Mouse (Mus musculus): ENCODE data around the gene Col11a2. TPM values are rescaled to one million over a fixed set of nuclear protein-coding genes. Genes with fewer than 3 reads are reported as not detected.

Col11a2 gene
- polyA plus RNA-seq, 1 experiment from 2014 or later, result 1.6 TPM

DNA sequence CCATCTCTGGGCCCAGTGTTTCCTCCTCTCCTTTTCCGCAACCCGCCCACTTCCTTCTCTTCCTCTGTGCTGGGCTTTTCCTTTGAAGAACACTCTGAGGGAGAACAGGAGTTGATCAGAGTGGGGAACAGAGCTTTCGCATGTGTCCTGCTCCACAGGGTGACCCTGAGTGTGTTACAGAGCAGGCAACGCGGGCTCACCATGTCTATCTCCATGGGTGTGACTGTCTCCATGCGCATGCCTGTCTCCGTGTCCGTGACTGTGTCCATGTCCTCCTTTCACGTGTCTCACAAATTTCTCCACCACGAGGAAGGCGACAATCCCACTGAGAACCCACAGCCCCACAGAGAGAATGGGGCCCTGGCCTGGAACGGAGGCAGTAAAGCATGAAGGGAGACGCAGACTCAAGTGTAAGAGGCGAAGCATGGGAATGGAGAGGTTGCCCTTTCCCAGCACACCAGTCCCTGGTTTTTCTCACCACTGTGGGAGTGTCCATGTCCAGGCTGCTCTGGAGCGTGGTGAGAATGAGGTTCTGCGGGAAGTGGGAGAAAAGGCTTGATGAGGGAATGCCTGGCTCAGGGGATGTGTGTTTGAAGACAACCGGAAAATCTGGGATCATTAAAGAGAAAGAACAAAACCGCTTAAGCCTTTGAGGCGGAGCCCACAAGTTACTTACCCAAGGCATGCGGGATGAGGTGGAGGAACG, 9.2 kb upstream of the Col11a2 start:
- Histone ChIP-seq H3K79me2 (ENCODE audit: inconsistent target) (peaks cover 28% of the 10 kb centered on the region), H3K4me3 (ENCODE audit: inconsistent target) (peak overlapping the region; percentile 96), H3K36me3 (ENCODE audit: inconsistent target) (peaks cover 19% of the 10 kb centered on the region), H3K27ac (peak overlapping the region; percentile 92)
- 92% methylated on average over 21 of the region's 21 CpGs for WGBS (ENCODE audit: missing documents)

DNA sequence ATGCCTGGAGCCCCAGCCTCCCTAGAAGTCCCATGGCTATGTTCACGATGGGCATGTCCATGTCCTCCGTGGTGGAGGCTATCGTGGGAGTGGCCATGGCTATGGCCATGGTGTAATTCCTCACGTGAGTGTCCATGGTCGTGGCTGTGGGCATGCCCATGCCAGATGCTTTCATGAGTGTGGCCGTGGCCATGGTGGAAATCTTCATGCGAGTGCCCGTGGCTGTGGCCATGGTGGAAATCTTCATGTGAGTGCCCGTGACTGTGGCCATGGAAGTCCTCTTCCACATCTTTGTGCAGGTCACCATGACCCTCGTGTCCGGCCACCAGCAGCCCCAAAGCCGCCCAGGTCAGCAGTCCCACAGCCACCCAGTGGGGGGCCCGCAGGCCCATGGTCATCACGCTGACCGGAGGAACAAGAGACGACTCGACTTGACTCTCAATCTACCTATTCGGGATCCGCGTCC, 8.3 kb upstream of the Col11a2 start:
- WGBS (ENCODE audit: missing documents), result 3% methylated on average over 18 of the region's 20 CpGs
- H3K79me2 ChIP-seq (ENCODE audit: inconsistent target), result peaks cover 28% of the 10 kb centered on the region
- peaks cover 27% of the 10 kb centered on the region for H3K36me3 ChIP-seq (ENCODE audit: inconsistent target)
- peak overlapping the region; percentile 96 for H3K4me3 ChIP-seq (ENCODE audit: inconsistent target)
- H3K27ac ChIP-seq, result peak overlapping the region; percentile 92

DNA sequence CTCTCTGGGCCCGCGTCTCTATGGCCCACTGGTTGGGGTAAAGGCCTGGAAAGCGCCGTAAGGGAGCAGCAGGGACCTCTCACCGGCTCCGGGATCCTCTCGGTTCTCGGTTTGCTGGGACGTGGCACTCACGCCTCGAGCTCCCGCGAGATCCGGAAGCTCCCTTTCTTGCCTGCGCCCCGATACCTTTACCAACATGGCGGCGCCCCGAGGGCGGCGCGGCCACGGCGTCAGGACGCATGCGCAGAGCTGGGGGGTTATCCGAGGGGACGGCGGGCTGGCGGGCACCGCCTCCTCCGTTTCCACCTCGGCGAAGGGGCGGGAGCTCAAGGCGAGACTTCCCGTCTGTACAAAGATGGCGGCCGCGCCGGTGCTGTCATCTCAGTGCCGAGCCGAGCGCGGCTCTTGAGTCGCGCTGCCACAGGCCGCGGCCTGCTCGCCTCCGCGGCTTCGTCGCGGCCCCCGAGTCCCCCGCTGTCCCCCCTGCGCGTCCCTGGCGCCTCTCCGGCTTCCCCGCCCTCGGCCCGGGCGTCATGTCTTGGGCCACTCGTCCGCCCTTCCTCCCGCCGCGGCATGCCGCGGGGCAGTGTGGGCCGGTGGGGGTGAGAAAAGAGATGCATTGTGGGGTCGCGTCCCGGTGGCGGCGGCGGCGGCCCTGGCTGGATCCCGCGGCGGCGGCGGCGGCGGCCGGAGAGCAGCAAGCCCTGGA, 7.6 kb upstream of the Col11a2 start, which contains the start of the genes Slc39a7 and Rxrb:
Gene Slc39a7, minus strand, starts transcription at position 218 of the 709 bp plus-strand sequence.
Gene Rxrb, plus strand, starts transcription at position 348 of the 709 bp plus-strand sequence.
- peaks cover 34% of the 10 kb centered on the region for H3K36me3 ChIP-seq (ENCODE audit: inconsistent target)
- 1% methylated on average over 73 of the region's 88 CpGs for WGBS (ENCODE audit: missing documents)

DNA sequence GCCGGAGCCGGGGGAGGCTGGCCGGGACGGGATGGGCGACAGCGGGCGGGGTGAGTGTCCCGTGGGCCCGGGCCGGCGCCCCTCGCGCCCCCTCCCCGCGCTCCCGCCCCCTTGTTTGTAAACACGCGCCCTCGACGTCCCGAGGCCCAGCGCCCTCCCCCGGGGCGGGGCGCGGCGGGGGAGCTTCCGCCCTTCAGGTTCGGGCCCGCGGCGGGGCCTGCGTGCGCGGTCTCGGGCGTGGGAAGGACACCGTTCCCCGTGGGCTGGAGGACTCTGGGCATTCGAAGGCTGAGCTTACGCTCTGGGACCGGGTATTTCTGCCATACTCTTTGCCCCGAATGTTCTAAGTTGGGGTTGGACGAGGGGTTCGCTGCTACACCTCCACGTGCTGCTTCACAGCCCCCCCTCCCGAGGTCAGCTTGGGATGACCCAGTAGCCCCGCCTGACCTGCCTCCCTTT, 7.0 kb upstream of the Col11a2 start:
- Histone ChIP-seq H3K27ac (peak overlapping the region; percentile 63), H3K4me3 (ENCODE audit: inconsistent target) (peak overlapping the region; percentile 65), H3K79me2 (ENCODE audit: inconsistent target) (peaks cover 28% of the 10 kb centered on the region), H3K36me3 (ENCODE audit: inconsistent target) (peaks cover 40% of the 10 kb centered on the region)
- WGBS (ENCODE audit: missing documents), result under 1% methylated on average over 43 of the region's 48 CpGs

More for the DNA sequence above, 7.6 kb upstream of the Col11a2 start, which contains the start of the genes Slc39a7 and Rxrb:
- Histone ChIP-seq H3K27ac (peak within 1 kb of the TSS; percentile 92), H3K4me3 (ENCODE audit: inconsistent target) (peak within 1 kb of the TSS; percentile 96), H3K79me2 (ENCODE audit: inconsistent target) (peaks cover 28% of the 10 kb centered on the region)

DNA sequence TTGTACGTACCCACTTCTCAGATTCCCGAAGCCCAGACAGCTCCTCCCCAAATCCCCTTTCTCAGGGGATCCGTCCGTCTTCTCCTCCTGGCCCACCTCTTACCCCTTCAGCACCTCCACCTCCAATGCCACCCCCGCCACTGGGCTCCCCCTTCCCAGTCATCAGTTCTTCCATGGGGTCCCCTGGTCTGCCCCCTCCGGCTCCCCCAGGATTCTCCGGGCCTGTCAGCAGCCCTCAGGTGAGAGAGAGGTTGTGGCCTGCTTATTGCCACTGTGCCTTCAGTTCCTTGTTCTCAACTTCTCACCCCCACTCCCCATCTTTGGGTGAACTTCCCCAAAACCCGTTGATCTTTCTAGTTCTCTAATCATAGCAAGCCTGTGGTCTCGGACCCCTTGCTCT, 6.4 kb upstream of the Col11a2 start:
- peaks cover 28% of the 10 kb centered on the region for H3K79me2 ChIP-seq (ENCODE audit: inconsistent target)
- 5% methylated on average over 9 of the region's 9 CpGs for WGBS (ENCODE audit: missing documents)
- H3K36me3 ChIP-seq (ENCODE audit: inconsistent target), result peaks cover 46% of the 10 kb centered on the region
- H3K27ac ChIP-seq, result peak overlapping the region; percentile 63
- H3K4me3 ChIP-seq (ENCODE audit: inconsistent target), result peak overlapping the region; percentile 65

DNA sequence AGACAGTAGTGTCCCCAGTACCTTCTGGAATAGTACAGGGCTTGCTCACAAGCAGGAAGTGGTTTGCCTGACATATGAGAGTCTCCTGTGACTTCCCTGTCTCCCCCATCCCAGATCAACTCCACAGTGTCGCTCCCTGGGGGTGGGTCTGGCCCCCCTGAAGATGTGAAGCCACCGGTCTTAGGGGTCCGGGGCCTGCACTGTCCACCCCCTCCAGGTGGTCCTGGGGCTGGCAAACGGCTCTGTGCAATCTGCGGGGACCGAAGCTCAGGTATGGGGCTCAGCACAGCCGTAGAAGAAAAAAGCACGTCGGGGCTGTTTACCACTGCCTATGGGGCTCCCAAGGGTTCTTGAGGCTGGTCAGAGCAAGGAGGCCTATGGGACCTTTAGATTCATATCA, 5.8 kb upstream of the Col11a2 start:
- H3K4me3 ChIP-seq (ENCODE audit: inconsistent target), result peak overlapping the region; percentile 65; the same call in 1 of the 2 replicates
- H3K27ac ChIP-seq, result peak overlapping the region; percentile 63
- WGBS (ENCODE audit: missing documents), result 72% methylated on average over 9 of the region's 9 CpGs
- peaks cover 28% of the 10 kb centered on the region for H3K79me2 ChIP-seq (ENCODE audit: inconsistent target)
- H3K36me3 ChIP-seq (ENCODE audit: inconsistent target), result peaks cover 48% of the 10 kb centered on the region

DNA sequence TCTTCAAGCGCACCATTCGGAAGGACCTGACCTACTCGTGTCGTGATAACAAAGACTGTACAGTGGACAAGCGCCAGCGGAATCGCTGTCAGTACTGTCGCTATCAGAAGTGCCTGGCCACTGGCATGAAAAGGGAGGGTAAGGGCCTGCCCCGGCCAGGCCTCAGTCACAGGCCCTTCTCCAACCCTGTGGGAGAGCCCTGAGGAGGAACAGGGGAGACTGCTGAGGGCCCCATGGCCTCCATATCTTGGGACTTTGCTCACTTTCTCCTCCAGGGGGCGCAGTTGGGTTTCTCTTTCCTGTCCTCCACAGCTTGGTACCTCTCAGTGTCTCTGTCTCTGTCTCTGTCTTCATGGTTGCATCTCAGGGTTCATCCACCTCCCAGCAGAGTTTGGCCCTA, 5.2 kb upstream of the Col11a2 start:
- Histone ChIP-seq H3K36me3 (ENCODE audit: inconsistent target) (peaks cover 42% of the 10 kb centered on the region), H3K4me3 (ENCODE audit: inconsistent target) (no peak overlapping the region), H3K27ac (no peak overlapping the region), H3K79me2 (ENCODE audit: inconsistent target) (peaks cover 23% of the 10 kb centered on the region)
- 74% methylated on average over 10 of the region's 10 CpGs for WGBS (ENCODE audit: missing documents)

DNA sequence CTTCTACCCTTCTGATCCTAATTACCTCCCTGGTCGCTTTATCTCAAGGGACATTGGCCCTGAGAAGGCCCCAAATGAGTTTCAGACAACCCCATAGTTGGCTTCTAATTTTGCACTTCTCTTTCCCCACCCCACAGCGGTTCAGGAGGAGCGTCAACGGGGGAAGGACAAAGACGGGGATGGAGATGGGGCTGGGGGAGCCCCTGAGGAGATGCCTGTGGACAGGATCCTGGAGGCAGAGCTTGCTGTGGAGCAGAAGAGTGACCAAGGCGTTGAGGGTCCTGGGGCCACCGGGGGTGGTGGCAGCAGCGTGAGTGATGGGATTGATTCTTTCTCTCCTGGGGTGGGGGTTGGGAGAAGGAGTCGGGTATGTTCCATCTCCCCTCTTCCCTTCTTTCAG, 3.7 kb upstream of the Col11a2 start:
- no peak overlapping the region for H3K27ac ChIP-seq
- peaks cover 31% of the 10 kb centered on the region for H3K36me3 ChIP-seq (ENCODE audit: inconsistent target)
- peaks cover 8% of the 10 kb centered on the region for H3K79me2 ChIP-seq (ENCODE audit: inconsistent target)
- 96% methylated on average over 6 of the region's 9 CpGs for WGBS (ENCODE audit: missing documents)
- H3K4me3 ChIP-seq (ENCODE audit: inconsistent target), result no peak overlapping the region

DNA sequence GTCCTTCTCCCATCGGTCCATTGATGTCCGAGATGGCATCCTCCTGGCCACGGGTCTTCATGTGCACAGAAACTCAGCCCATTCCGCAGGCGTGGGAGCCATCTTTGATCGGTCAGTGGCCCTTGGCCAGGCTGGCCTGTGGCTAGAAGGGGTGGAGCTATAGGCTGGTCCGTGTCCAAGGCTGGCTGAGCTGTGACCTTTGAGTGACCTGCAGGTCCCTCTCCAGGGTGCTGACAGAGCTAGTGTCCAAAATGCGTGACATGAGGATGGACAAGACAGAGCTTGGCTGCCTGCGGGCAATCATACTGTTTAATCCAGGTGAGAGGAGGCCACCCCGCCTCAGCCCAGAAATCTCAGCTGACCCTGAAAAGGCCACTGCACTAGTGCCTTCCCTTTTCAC, 2.6 kb upstream of the Col11a2 start:
- 89% methylated on average over 9 of the region's 10 CpGs for WGBS (ENCODE audit: missing documents)
- H3K4me3 ChIP-seq (ENCODE audit: inconsistent target), result no peak overlapping the region
- peaks cover 31% of the 10 kb centered on the region for H3K36me3 ChIP-seq (ENCODE audit: inconsistent target)
- H3K79me2 ChIP-seq (ENCODE audit: inconsistent target), result no peaks in the 10 kb centered on the region; the same call in 1 of the 2 replicates
- H3K27ac ChIP-seq, result no peak overlapping the region

DNA sequence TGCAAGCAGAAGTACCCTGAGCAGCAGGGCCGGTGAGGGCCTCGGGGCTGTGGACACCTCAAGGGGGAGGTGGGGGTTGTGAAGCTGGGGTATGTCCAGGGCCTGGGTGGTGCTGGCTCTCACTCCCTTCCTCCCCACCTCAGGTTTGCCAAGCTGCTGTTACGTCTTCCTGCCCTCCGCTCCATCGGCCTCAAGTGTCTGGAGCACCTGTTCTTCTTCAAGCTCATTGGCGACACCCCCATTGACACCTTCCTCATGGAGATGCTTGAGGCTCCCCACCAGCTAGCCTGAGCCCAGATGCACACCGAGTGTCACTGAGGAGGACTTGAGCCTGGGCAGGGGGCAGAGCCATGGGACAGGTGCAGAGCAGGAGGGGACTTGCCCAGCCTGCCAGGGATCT, 2.0 kb upstream of the Col11a2 start:
- no peak overlapping the region for H3K4me3 ChIP-seq (ENCODE audit: inconsistent target)
- 87% methylated on average over 7 of the region's 7 CpGs for WGBS (ENCODE audit: missing documents)
- peaks cover 31% of the 10 kb centered on the region for H3K36me3 ChIP-seq (ENCODE audit: inconsistent target)
- H3K79me2 ChIP-seq (ENCODE audit: inconsistent target), result no peaks in the 10 kb centered on the region; the same call in 1 of the 2 replicates
- H3K27ac ChIP-seq, result no peak overlapping the region

DNA sequence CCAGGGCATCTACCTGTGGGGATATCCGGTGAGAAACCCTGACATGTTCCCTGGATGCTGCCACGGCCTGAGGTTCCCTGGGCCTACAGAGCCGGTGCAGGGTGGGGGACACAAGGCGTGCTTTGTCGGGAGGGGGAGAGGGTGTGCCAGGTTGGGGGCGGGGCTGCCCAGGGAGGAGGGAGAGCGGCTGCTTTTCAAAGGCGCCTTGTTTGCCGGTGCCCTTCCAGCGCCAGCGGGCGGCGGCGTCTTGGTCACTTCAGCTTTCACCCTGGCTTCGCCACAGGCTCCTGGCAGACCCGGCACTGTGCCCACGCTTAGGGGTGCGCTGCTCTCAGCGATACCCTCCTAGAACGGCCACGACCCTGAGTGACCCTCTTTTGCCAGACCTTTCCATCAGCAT, 797 bp upstream of the Col11a2 start:
- H3K4me3 ChIP-seq (ENCODE audit: inconsistent target), result no peak overlapping the region
- H3K36me3 ChIP-seq (ENCODE audit: inconsistent target), result peaks cover 31% of the 10 kb centered on the region
- 59% methylated on average over 19 of the region's 21 CpGs for WGBS (ENCODE audit: missing documents)
- H3K27ac ChIP-seq, result no peak overlapping the region
- no peaks in the 10 kb centered on the region; the same call in 1 of the 2 replicates for H3K79me2 ChIP-seq (ENCODE audit: inconsistent target)

DNA sequence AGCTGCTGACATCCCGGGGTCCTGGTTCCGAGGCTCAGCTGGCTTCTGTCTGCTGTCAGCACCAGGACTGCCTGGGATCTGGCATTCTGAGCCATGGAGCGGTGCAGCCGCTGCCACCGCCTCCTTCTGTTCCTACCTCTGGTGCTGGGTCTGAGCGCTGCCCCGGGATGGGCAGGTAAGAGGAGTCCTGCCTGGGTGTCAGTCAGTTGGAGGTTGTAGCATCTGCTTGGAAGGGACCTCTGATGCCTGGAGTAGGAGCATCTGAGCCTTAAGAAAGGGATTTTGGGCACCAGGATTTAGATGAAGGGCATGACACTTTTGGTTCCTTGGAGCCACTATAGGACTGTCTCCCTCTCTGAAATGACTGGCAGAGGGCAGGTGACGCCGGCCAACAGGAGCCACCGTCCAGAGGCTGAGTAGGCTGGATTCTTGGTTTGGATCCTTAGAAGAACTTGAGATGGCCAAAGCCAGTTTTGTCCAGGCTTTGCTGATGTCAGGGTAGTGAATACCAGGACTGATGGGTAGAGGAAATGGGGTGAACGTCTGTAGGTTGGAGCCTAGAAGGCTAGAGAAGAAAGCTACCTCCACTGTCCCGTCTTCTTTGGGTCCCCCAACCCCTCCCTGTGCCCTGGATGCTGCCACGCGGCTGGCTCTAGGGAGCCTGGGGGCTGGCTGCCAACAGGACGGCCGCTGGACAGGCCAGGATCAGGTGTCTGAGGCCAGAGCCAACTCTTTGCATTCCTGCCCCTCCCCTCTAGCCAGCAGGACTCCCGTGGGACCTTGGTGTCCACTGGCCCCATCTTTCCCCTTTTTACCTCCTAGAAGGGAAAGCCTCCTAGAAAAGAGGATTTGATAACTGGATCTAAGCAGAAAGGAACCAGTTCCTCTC, 569 bp downstream of the Col11a2 start:
- Histone ChIP-seq H3K4me3 (ENCODE audit: inconsistent target) (no peak overlapping the region), H3K36me3 (ENCODE audit: inconsistent target) (peaks cover 31% of the 10 kb centered on the region), H3K79me2 (ENCODE audit: inconsistent target) (no peaks in the 10 kb centered on the region), H3K27ac (no peak overlapping the region)
- WGBS (ENCODE audit: missing documents), result 38% methylated on average over 16 of the region's 17 CpGs

DNA sequence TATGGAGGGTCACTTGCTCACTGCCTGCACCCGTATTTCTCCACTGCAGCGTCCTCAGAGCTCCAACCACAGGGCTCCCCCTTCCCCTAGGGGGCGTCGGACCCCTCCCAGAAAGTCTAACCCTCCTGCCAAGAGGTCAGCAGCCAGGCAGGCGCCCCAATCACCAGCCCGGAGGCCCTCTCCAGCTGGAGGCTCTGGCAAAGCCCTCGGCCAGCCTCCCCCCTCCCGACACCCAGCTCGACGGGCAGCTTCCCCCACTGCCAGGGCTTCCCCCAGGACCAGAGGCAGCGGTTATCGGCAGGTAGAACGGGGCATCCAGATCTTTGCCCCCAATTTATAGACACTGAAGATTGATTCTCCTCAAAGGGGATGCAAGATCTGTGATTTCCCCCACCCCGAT, 6.7 kb downstream of the Col11a2 start:
- H3K36me3 ChIP-seq (ENCODE audit: inconsistent target), result no peaks in the 10 kb centered on the region
- H3K4me3 ChIP-seq (ENCODE audit: inconsistent target), result no peak overlapping the region
- no peak overlapping the region for H3K27ac ChIP-seq
- 90% methylated on average over 11 of the region's 14 CpGs for WGBS (ENCODE audit: missing documents)
- H3K79me2 ChIP-seq (ENCODE audit: inconsistent target), result no peaks in the 10 kb centered on the region

DNA sequence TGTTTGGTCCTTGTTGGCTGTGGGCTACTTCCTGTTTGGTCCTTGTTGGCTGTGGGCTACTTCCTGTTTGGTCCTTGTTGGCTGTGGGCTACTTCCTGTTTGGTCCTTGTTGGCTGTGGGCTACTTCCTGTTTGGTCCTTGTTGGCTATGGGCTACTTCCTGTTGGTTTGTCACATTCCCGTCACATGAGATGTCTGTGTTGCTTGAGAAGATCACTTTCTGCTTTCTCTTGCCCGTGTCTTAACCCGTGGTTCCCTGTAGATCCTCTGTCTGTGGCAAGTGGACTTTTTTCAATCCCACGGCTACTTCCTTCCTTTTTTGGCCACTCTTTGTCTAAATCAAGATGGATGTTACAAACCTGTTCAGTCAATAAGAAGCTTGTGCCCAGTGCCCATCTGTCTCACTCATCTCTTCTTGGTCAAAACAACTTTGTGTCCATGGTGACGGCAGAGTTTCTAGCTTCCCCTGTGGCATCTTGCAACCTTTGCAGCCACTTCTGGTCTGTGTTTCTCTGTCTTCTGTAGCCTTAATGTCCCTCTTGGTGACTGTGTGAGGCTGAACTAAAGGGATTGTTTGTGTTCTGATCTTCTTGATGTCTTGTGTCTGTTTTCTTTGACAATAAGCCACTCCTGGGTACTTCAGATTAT, 8.3 kb downstream of the Col11a2 start:
- H3K79me2 ChIP-seq (ENCODE audit: inconsistent target), result no peaks in the 10 kb centered on the region
- no peak overlapping the region for H3K4me3 ChIP-seq (ENCODE audit: inconsistent target)
- H3K27ac ChIP-seq, result peak overlapping the region; percentile 50
- no peaks in the 10 kb centered on the region for H3K36me3 ChIP-seq (ENCODE audit: inconsistent target)
- WGBS (ENCODE audit: missing documents), result 17% methylated on average over 5 of the region's 5 CpGs

Data from macrophage (primary cell).